Mouse (Mus musculus) ES-E14 (cell line): Measurements from ENCODE around the gene Usp47.

Experiments
- CHD2 ChIP-seq: IDR thresholded peaks from 2 replicates; pipeline ENCODE4 v1.6.1; 2014; ENCODE audit warnings: mild to moderate bottlenecking, low read depth, low read length, inconsistent platforms
- HCFC1 ChIP-seq: IDR thresholded peaks from 2 replicates; pipeline ENCODE4 v1.6.1; 2012; ENCODE audit warnings: low read length, inconsistent platforms, borderline replicate concordance; ENCODE audit not compliant: insufficient read depth
- ZC3H11A ChIP-seq: IDR thresholded peaks from 2 replicates; pipeline ENCODE4 v1.6.1; 2012; ENCODE audit warnings: low read depth, mild to moderate bottlenecking, inconsistent platforms, low read length, borderline replicate concordance
- ZNF384 ChIP-seq: IDR thresholded peaks from 2 replicates; pipeline ENCODE4 v1.6.1; 2012; ENCODE audit warnings: low read depth, low read length, inconsistent platforms

DNA sequence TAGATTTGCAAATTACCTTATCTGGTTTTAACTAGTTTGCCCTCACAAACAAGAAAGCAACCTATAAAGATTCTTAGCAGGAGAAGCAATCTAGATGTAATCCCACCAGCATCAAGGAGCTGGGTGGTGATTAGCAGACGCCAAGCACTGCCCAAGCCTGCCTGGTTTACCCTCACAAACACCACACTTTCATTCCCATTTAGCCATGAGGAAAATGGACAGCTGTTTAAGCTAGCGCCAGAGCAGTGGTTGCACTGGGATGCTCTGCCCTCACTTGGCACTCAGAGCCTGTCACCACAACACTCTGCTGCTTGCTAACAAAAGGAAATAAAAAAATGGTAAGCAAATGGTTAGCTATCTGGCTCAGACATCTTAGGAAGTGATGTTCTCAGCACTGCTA is 9.2 kb upstream of the Usp47 start:
- no peak for TF ChIP-seq HCFC1
- TF ChIP-seq ZC3H11A, result no peak
- no peak for TF ChIP-seq ZNF384
- no peak for TF ChIP-seq CHD2
